Mouse (Mus musculus) brain, embryonic 14.5 days (tissue): ENCODE results near the gene Txn2.
A peak's percentile ranks its signal among the peaks of the same experiment; 100 is the strongest.

Source experiments
- CTCF ChIP-seq: fragments of 200-500 bp; IDR thresholded peaks from 2 replicates; pipeline ENCODE4 v1.5.1; 2012; ENCODE audit warnings: inconsistent platforms, mild to moderate bottlenecking, moderate library complexity, borderline replicate concordance; ENCODE audit not compliant: insufficient read depth, insufficient read length; ENCODE audit errors: extremely low read depth
- POLR2A ChIP-seq: fragments of 200-500 bp; IDR thresholded peaks from 2 replicates; pipeline ENCODE4 v1.6.1; 2012; ENCODE audit warnings: mild to moderate bottlenecking, inconsistent platforms, borderline replicate concordance; ENCODE audit not compliant: poor library complexity, insufficient read depth, insufficient read length, severe bottlenecking; ENCODE audit errors: extremely low read depth

- TF ChIP-seq POLR2A (no peak), CTCF (peak; percentile 99)
Measured at GRCm38 (mm10) chr15:77916851-77917544, 11.8 kb downstream of the Txn2 start.
